Comparison of ENCODE assay signal across 10 mouse cellular contexts in the genomic region with DNA sequence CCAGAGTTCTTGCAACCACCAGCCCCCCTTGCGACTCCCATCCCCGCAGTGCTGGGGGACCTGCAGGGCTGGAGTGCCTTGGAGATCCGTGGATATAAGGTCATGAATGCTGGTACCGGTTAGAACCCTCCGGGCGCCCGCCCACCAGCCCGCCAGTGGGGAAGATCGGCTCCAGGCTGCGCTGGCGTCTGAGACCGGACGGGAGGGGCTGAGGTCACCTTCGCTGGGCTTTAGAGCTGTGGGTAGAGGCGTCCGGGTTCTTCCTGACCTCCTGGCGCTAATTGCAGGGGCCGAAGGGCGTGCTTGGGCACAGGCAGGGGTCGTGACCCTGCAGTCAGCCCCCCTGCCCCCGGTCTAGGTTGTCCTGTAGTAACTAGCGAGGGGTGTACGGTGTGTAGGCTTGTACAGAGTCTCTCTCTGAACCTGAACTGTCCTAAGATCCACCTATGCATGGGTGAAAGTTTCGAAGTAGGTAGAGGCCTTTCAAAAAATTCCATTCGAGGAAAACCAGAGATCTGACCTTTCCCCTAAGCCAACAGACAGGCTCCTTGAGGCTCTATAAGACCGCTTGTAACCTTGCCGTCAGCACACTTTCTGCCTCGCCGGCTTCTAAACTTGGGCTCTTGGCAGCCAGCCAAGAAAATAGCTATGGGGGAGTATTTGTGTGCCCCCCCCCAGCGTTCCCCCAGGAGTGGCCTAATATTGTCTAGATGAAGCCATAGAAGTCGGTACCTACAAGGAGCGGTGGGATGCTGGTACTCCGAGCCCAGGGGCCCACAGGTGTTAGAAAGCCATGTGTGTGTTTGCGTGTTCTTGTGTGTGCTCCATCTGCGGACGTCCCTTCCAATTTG. TPM values are rescaled to one million over a fixed set of nuclear protein-coding genes. Genes with fewer than 3 reads are reported as not detected.
DNase-seq lines count a peak whose midpoint lies in the region; ATAC-seq and TF ChIP-seq lines count a peak whose summit lies in the region.
"Had no signal": no experiment of that assay in that cellular context is flagged by ENCODE, and none has a peak within 500 bp of the region (broad histone marks: within the 10 kb centered on the region; RNA-seq: fewer than 3 reads in every experiment).

No protein-coding gene starts in this region.

- no peak for DNase-seq in heart, adult 9 months (ENCODE audit: low spot score in 2 of 2)
- DNase-seq in yolk sac, embryonic 10.5 days (ENCODE audit: low spot score), result peak; percentile 58
- DNase-seq in thymus, adult 18-20 months, result no peak
- no peak for DNase-seq in layer of hippocampus, postnatal 14 days (ENCODE audit: low spot score in 2 of 2)

- H3K27me3 ChIP-seq in heart, embryonic 12.5 days (replicated peaks), result peaks cover 91% of the 10 kb centered on the region
- H3K27me3 ChIP-seq in midbrain, embryonic 13.5 days, result peaks cover 97% of the 10 kb centered on the region
- H3K27me3 ChIP-seq in midbrain, embryonic 16.5 days (ENCODE audit: control insufficient read depth, insufficient read depth, low read depth, low read length), result peaks cover 82% of the 10 kb centered on the region
- H3K27me3 ChIP-seq in intestine, postnatal 0 days (replicated peaks; ENCODE audit: control insufficient read depth, insufficient read depth, low read length), result peaks cover 14% of the 10 kb centered on the region

- peak overlapping the region; percentile 67 for H3K4me2 ChIP-seq in heart, embryonic 12.5 days
- H3K4me2 ChIP-seq in midbrain, embryonic 13.5 days (replicated peaks), result no peak overlapping the region
- no peak overlapping the region for H3K4me2 ChIP-seq in midbrain, embryonic 16.5 days (ENCODE audit: low read length)
- H3K4me2 ChIP-seq in intestine, postnatal 0 days (replicated peaks; ENCODE audit: low read depth), result peak overlapping the region; percentile 63

- TF ChIP-seq CTCF in intestine, postnatal 0 days (IDR thresholded peaks at IDR 0.05; ENCODE audit: low read depth), result no peak

- H3K9me3 ChIP-seq in heart, embryonic 12.5 days (replicated peaks), result no peaks in the 10 kb centered on the region
- H3K9me3 ChIP-seq in midbrain, embryonic 13.5 days, result no peaks in the 10 kb centered on the region
- H3K9me3 ChIP-seq in midbrain, embryonic 16.5 days (replicated peaks; ENCODE audit: control insufficient read depth, low read length, poor library complexity, severe bottlenecking), result no peaks in the 10 kb centered on the region
- no peaks in the 10 kb centered on the region for H3K9me3 ChIP-seq in intestine, postnatal 0 days (ENCODE audit: control insufficient read depth)

- ATAC-seq in heart, embryonic 12.5 days (ENCODE audit: insufficient number of reproducible peaks, low FRiP score), result no peak
- ATAC-seq in midbrain, embryonic 13.5 days, result 0 out of 2 replicates have a peak, but pooled peaks have one; percentile 14
- no peak for ATAC-seq in midbrain, embryonic 16.5 days
- ATAC-seq in intestine, postnatal 0 days, result no peak

- H3K36me3 ChIP-seq in heart, embryonic 12.5 days, result no peaks in the 10 kb centered on the region
- H3K36me3 ChIP-seq in midbrain, embryonic 13.5 days, result no peaks in the 10 kb centered on the region
- H3K36me3 ChIP-seq in midbrain, embryonic 16.5 days (ENCODE audit: control insufficient read depth, insufficient read depth, low read length), result no peaks in the 10 kb centered on the region
- H3K36me3 ChIP-seq in intestine, postnatal 0 days (ENCODE audit: control insufficient read depth, insufficient read depth), result peaks cover 12% of the 10 kb centered on the region

- H3K9ac ChIP-seq in heart, embryonic 12.5 days, result peak overlapping the region; percentile 46; the same call in 1 of the 2 replicates
- no peak overlapping the region for H3K9ac ChIP-seq in midbrain, embryonic 13.5 days (replicated peaks)
- H3K9ac ChIP-seq in midbrain, embryonic 16.5 days (ENCODE audit: low read depth, low read length), result no peak overlapping the region
- H3K9ac ChIP-seq in intestine, postnatal 0 days (ENCODE audit: low read depth, low read length), result no peak overlapping the region

- peak overlapping the region; percentile 15; the same call in 1 of the 2 replicates for H3K4me3 ChIP-seq in heart, embryonic 12.5 days
- H3K4me3 ChIP-seq in midbrain, embryonic 13.5 days (replicated peaks), result no peak overlapping the region
- no peak overlapping the region for H3K4me3 ChIP-seq in midbrain, embryonic 16.5 days (ENCODE audit: low read depth, low read length)
- H3K4me3 ChIP-seq in intestine, postnatal 0 days (ENCODE audit: low read depth, low read length), result no peak overlapping the region

- WGBS in heart, embryonic 12.5 days, result 6% methylated on average over 36 of the region's 36 CpGs
- 3% methylated on average over 36 of the region's 36 CpGs for WGBS in midbrain, embryonic 13.5 days
- 1% methylated on average over 36 of the region's 36 CpGs for WGBS in midbrain, embryonic 16.5 days
- WGBS in intestine, postnatal 0 days, result 34% methylated on average over 36 of the region's 36 CpGs

- no peak overlapping the region for H3K27ac ChIP-seq in heart, embryonic 12.5 days (ENCODE audit: poor library complexity, severe bottlenecking)
- H3K27ac ChIP-seq in midbrain, embryonic 13.5 days, result no peak overlapping the region
- no peak overlapping the region for H3K27ac ChIP-seq in midbrain, embryonic 16.5 days (ENCODE audit: low read length)
- H3K27ac ChIP-seq in intestine, postnatal 0 days (ENCODE audit: low read depth, low read length), result no peak overlapping the region

- peaks cover 30% of the 10 kb centered on the region for H3K4me1 ChIP-seq in heart, embryonic 12.5 days (replicated peaks)
- peaks cover 8% of the 10 kb centered on the region; the same call in 1 of the 2 replicates for H3K4me1 ChIP-seq in midbrain, embryonic 13.5 days (replicated peaks)
- no peaks in the 10 kb centered on the region for H3K4me1 ChIP-seq in midbrain, embryonic 16.5 days (ENCODE audit: control insufficient read depth, insufficient read depth, low read length)
- no peaks in the 10 kb centered on the region; the same call in 1 of the 2 replicates for H3K4me1 ChIP-seq in intestine, postnatal 0 days (replicated peaks; ENCODE audit: control insufficient read depth, insufficient read depth, low read length)

RNA-seq across cellular contexts. Expression of a gene that starts 16.8 kb away (rescaled TPM):
- polyA plus RNA-seq in heart, embryonic 12.5 days (2016; fragmentation: Nextera tagmentation; extraction: Ambion mirVana), result 18.8 and 21.0 TPM in 2 replicates
- polyA plus RNA-seq in midbrain, embryonic 13.5 days (2015; fragmentation: Nextera tagmentation; extraction: Ambion mirVana), result 1.6 and 2.3 TPM in 2 replicates
- polyA plus RNA-seq in midbrain, embryonic 16.5 days (2015; fragmentation: Nextera tagmentation; extraction: Ambion mirVana), result 2.4 and 3.4 TPM in 2 replicates
- 30.6 and 42.6 TPM in 2 replicates for polyA plus RNA-seq in intestine, postnatal 0 days (2015; fragmentation: Nextera tagmentation; extraction: Ambion mirVana)
- 1 to 10 TPM; 3.1 to 3.9 TPM for total RNA-seq in layer of hippocampus, postnatal 14 days (2021)
- total RNA-seq: hematopoietic stem cell, adult 5-6 weeks; MEL had no signal

Comparison
In these comparisons a context has a peak if more than half of its experiments do, and no peak if none do; other contexts are left out.
1. H3K4me2 ChIP-seq: peak in heart, embryonic 12.5 days (single experiment) and intestine, postnatal 0 days (single experiment); none in midbrain, embryonic 13.5 days (single experiment) and midbrain, embryonic 16.5 days (single experiment).